Mouse (Mus musculus): ENCODE measurements at regions not wholly inside any gene's neighbourhood (a gene's known extent, or its start where the extent isn't known, plus 50 kb on each side); places are given as distances from the start of the nearest gene placed in this dataset.
"Not testable (repeated sequence)": the region's sequence is repeated elsewhere in the genome, so short reads cannot be mapped to it uniquely, and the experiment has no call there.

DNA sequence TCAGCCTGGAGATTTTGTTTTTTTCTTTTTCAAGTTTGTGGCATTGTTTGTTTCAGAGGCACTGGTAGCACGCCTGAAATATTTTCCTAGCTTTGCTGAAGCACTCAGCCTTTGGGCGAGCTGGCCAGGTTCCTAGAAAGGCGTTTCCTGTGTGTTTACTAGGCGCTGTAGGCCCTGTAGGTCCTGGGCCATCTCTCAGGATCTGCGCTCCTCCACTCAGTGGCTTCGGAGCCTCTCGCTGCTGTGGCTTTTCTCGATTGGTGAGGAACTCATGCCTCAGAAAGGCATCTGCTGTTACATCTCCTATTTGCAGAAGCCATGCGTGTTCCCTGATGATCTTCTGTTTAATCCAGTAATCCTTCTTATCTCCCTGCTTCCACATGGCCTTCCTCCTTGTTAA is 188.0 kb upstream of the Plcz1 start:
- no peak for DNase-seq (ENCODE audit: low spot score in 2 of 2)

GRCm38 (mm10) chr6:140228741-140229140 is 187.5 kb upstream of the Plcz1 start:
- DNase-seq (ENCODE audit: low spot score in 2 of 2), result no peak

DNA sequence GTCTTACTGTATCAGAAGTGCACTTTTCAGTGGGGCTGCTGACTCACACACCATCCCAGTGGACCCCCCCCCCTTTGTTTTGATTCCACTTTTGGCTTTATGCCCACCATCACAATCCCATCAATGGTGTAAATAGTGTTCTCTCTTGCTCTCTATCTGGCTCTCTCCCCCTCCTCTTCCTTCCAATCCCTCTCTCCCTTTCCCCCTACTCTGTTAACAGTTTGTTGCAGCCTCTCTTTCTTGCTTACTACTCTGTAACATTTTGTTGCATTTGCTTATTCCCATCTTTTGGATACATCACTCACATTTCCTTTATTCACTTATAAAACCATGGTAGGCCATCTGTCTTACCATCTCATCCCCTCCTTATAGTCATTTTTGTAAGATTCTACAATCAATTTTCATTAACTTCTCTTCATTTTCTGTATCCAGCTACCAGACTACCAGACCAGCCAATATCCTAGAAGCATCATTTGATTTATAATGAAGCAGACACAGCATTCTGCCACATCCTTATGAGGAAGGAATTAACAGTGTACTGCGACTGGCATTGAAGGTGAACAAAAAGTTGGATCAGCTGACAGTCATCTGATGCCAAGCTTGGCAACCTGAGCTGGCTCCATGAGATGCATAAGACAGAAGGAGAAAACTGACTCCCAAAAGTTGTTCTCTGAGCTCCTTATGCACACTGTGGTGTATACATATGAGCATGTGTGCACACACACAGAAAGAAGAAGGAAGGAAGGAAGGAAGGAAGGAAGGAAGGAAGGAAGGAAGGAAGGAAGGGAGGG is 181.5 kb upstream of the Plcz1 start:
- no peak for DNase-seq (ENCODE audit: low spot score in 2 of 2)

- no peak for DNase-seq (ENCODE audit: low spot score in 2 of 2)
Observed at GRCm38 (mm10) chr6:140221653-140222272, 180.5 kb upstream of the Plcz1 start.

GRCm38 (mm10) chr6:140218789-140219188 is 177.5 kb upstream of the Plcz1 start:
- DNase-seq (ENCODE audit: low spot score in 2 of 2), result no peak

GRCm38 (mm10) chr6:140212403-140212802 is 171.1 kb upstream of the Plcz1 start:
- DNase-seq (ENCODE audit: low spot score in 2 of 2), result no peak

DNA sequence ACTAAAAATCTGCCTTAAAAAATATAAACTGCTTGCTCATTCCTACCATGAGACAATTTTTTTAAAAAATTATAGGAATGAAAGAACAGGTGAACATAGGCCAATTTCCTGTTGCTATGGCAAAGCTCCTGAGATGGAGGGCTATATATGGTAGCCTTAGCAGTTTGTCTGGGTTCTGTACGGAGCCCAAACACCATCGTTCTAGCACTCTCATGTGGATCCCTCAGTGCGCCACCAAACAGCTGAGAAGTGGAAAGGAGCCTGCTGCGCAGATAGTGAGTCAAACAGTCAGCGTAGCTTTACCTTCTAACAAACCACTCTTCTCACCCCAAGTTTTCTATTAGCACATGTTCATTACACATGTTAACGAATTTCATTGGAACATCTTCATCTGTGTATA is 168.9 kb upstream of the Plcz1 start:
- no peak for DNase-seq (ENCODE audit: low spot score in 2 of 2)

DNA sequence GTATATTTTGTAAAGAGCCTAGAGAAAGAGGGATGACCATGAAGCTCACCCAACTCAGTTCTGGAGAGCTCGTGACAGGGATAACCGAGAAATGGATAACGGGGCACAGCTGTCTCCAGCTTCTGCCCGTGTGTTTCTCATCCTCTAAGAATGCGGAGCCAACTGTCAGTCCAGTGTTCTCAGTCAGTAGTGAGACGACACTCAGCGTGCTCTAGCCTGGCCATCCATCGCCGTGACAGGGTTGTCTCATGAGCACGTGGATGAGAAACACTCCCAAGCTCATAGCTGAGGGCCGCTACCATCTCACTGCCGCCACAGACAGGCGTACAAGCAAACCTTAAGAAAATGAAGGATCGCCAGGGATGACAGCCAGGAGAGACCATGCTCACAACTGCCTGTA is 167.8 kb upstream of the Plcz1 start:
- no peak for DNase-seq (ENCODE audit: low spot score in 2 of 2)

DNA sequence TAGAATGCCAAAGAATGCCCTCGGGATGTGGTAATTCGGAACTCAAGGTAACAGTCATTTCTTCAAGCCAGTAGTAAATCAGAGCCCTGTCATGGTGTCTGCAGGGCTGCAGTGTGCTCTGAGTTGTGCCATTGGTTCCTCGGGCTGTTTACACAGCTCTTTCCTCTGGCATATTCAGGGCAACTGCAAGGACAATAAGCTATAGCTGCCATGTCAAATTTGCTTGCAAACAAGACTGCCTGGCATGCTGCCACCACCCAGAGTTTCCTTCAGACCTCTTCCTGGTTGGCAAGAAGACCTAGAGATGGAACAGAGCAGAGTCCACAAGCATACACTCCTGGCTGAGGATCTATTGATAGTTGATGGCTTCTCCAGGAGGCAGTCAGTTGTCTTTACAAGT is 167.1 kb upstream of the Plcz1 start:
- DNase-seq (ENCODE audit: low spot score in 2 of 2), result no peak

DNA sequence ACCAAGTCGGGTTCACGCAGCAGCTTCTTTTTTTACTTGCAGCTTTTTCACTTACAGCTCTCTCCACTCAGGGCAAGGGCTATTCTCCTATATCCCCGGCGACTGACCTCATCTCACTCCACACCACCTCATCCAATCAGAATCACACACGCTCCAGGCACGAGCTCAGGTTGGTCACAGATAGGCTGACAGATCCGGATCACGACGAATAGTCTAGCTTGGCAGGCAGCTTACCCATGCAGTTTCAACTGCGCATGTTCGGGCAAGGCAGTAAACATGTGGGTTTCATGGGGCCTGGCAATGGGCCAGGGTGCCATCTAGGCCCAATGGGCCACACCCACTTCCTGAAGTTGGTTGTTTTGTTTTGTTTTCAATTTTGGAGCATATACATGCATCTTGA is 165.4 kb upstream of the Plcz1 start:
- DNase-seq (ENCODE audit: low spot score in 2 of 2), result not testable (repeated sequence)

GRCm38 (mm10) chr6:140201356-140201755 is 160.1 kb upstream of the Plcz1 start:
- no peak for DNase-seq (ENCODE audit: low spot score in 2 of 2)

DNA sequence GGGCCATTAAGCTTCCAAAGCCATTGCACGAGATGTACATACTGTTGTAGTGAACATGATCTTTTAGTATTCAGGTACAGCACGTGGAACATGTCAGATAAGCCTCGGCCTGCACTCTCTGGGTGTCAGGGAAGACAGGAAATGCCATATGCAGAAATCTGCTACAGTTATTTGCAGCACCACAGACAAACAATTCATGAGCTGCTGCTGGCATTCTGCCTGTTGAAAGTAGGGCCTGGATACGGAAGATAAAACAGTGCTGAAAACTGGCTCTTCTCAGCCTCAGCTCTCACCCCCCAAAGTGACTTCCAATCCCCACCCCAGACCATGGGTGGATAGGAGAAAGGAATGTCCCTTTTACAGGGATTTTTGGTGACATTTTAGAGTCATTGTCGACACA is 159.1 kb upstream of the Plcz1 start:
- no peak for DNase-seq (ENCODE audit: low spot score in 2 of 2)

- DNase-seq (ENCODE audit: low spot score in 2 of 2), result no peak
Observed at GRCm38 (mm10) chr6:140198036-140198435, 156.8 kb upstream of the Plcz1 start.

DNA sequence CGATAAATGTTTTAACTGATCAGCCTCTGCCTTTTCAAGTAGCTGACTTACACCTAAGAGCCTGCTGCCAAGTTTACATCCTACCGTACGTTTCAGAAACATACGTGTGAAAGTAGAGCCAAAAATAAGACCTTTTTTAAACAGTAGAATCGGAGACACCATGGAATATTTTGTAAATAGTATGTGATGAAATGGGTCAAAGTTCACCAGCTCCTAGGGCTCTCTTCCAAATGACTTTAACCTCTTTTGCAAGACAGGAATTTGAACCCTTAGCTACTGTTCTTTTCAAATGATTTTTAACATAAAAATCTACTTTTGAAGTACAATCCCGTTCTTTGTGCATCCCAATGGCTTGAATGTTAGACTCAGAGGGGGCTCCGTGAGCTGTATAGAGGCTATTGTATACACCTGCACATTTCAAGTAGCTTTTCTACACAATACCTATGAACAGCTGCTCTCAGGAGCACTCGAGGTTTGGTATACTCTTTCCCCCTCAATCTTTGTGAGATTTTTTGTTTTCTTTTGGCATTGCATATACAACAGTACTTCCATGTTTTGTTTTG is 155.9 kb upstream of the Plcz1 start:
- no peak for DNase-seq (ENCODE audit: low spot score in 2 of 2)

- no peak for DNase-seq (ENCODE audit: low spot score in 2 of 2)
Observed at GRCm38 (mm10) chr6:140194276-140194675, 153.0 kb upstream of the Plcz1 start.

- no peak for DNase-seq (ENCODE audit: low spot score in 2 of 2)
Observed at GRCm38 (mm10) chr6:140193084-140193939, 152.1 kb upstream of the Plcz1 start.

DNA sequence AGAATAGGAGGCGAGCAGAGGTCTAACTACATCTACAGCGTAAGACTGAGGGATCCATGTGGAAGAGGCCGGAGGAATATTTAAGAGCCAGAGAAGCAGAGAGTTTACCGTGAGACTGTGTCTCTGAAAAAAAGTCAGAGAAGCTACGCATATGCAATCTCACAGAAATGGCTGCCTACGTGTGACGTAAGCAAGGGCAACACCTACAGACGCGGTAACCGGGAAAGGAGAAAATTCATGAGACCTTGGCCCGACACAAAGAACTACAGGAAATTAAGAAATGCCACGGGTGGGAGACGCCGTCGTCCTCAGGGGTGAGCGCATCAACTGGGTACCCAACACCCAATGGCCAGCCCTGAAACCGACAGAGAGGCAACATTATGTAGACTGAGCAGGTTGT is 151.3 kb upstream of the Plcz1 start:
- no peak for DNase-seq (ENCODE audit: low spot score in 2 of 2)

GRCm38 (mm10) chr6:140191341-140191740 is 150.1 kb upstream of the Plcz1 start:
- no peak for DNase-seq (ENCODE audit: low spot score in 2 of 2)

- DNase-seq (ENCODE audit: low spot score in 2 of 2), result no peak
Observed at GRCm38 (mm10) chr6:140189601-140190000, 148.3 kb upstream of the Plcz1 start.

DNA sequence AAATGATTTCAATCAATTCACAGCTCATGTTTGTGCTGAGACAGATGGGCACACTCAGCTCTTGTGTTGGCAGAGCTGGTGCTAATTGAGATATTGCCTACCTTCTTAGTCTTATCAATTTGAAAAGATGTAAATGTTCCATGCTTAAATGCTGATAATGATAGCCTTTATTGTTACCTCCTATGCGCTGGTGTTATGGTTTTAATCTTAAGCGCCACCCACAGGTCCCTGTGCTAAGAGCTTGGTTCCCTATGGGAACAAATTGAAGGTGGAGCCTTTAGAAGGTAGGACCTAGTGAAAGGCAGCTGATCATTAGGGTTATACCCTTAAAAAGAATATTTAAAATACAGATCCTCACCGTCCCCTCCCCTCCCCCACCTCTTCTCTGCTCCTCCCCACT is 146.5 kb upstream of the Plcz1 start:
- no peak for DNase-seq (ENCODE audit: low spot score in 2 of 2)

GRCm38 (mm10) chr6:140187106-140187505 is 145.8 kb upstream of the Plcz1 start:
- DNase-seq (ENCODE audit: low spot score in 2 of 2), result no peak

- no peak for DNase-seq (ENCODE audit: low spot score in 2 of 2)
Observed at GRCm38 (mm10) chr6:140179999-140180398, 138.7 kb upstream of the Plcz1 start.

Data from frontal cortex, postnatal 25 days (tissue).